Mouse (Mus musculus) kidney, postnatal 36 days (tissue): ENCODE measurements around the gene Smarcb1.

Experiments used
- DNase-seq, 2 experiments: peaks; one replicate each; pipeline ENCODE4 v3.0.0; 2021 to 2022; ENCODE audit warnings: mixed read lengths in 2 of 2

Gene Smarcb1

GRCm38 (mm10) chr10:75854791-75855190 is 66.6 kb downstream of the Smarcb1 start:
- DNase-seq: no peak

GRCm38 (mm10) chr10:75854096-75854495 is 67.3 kb downstream of the Smarcb1 start:
- no peak for DNase-seq

- peak; percentile 89 to 94 for DNase-seq
Measured at GRCm38 (mm10) chr10:75853452-75853851, 68.0 kb downstream of the Smarcb1 start.

GRCm38 (mm10) chr10:75852539-75853125 is 68.8 kb downstream of the Smarcb1 start:
- DNase-seq: peak in 1 of 2 experiments; percentile 29

GRCm38 (mm10) chr10:75851681-75852080 is 69.7 kb downstream of the Smarcb1 start:
- no peak for DNase-seq

- DNase-seq: no peak
Measured at GRCm38 (mm10) chr10:75851076-75851475, 70.3 kb downstream of the Smarcb1 start.

GRCm38 (mm10) chr10:75848382-75848781 is 73.0 kb downstream of the Smarcb1 start:
- no peak for DNase-seq
